Mouse (Mus musculus): Measurements from ENCODE around the gene Gm2431.
"Not testable (repeated sequence)": the region's sequence is repeated elsewhere in the genome, so short reads cannot be mapped to it uniquely, and the experiment has no call there.

DNA sequence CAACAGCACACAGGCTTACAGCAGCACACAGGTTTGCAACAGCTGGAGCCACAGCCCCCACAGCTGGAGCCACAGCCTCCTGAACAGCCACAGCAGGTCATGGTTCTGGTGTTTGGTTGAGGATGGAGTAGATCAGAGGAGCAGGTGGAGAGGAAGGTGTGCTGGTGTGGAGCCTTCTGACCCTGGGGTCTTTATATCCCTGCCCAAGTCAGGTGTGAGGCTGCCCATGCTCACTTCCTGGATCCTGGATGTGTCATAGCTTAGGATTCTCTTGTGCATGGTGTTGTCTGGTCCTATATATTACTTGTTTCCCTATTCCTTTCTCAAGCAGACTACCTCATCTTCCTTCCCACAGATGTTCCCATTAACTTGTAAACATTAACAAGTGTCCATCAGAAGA lies 16.1 kb upstream of the Gm2431 start, which contains the start of gene Gm4559:
- not testable (repeated sequence) for TF ChIP-seq CTCF (IDR thresholded peaks at IDR 0.05; ENCODE audit: low read depth, low read length); GATA2 (IDR thresholded peaks at IDR 0.05; ENCODE audit: borderline replicate concordance, low read depth, low read length); GATA1 (IDR thresholded peaks at IDR 0.05; ENCODE audit: borderline replicate concordance, low read length); TAL1 (conservative IDR thresholded peaks at IDR 0.05; ENCODE audit: low read depth, low read length); POLR2AphosphoS5 (IDR thresholded peaks at IDR 0.05; ENCODE audit: insufficient replicate concordance, low read depth, low read length)

Data from G1E (cell line).